Mouse (Mus musculus): Measurements from ENCODE around the gene Fam160b1. TPM values are rescaled to one million over a fixed set of nuclear protein-coding genes. Genes with fewer than 3 reads are reported as not detected.

Gene Fam160b1
- total and polyA plus RNA-seq, 2 experiments from 2014 or later, result 7.8 to 16.3 TPM

GRCm38 (mm10) chr19:57413170-57413569 lies 52.7 kb downstream of the Fam160b1 start:
- Histone ChIP-seq H3K4me2 (ENCODE audit: low read depth, low read length) (no peak overlapping the region), H3K27me3 (ENCODE audit: control insufficient read depth, insufficient read depth, low read length) (no peaks in the 10 kb centered on the region), H3K4me1 (ENCODE audit: control insufficient read depth, insufficient read depth) (peaks cover 9% of the 10 kb centered on the region; the same call in 1 of the 2 replicates), H3K36me3 (replicated peaks; ENCODE audit: control insufficient read depth, insufficient read depth, low read length) (no peaks in the 10 kb centered on the region), H3K9me3 (replicated peaks; ENCODE audit: control insufficient read depth, low read length) (no peaks in the 10 kb centered on the region), H3K27ac (ENCODE audit: low read depth) (no peak overlapping the region), H3K4me3 (ENCODE audit: low read depth, low read length) (no peak overlapping the region), H3K9ac (replicated peaks; ENCODE audit: low read depth, low read length) (no peak overlapping the region)
- 25% methylated on average over 3 of the region's 3 CpGs for WGBS
- TF ChIP-seq EP300 (IDR thresholded peaks at IDR 0.05; ENCODE audit: low read depth) (no peak), CTCF (IDR thresholded peaks at IDR 0.05; ENCODE audit: low read depth) (no peak)
- DNase-seq (ENCODE audit: low spot score), result no peak
- no peak for ATAC-seq (ENCODE audit: insufficient read depth, low read depth)

- Histone ChIP-seq H3K27me3 (ENCODE audit: control insufficient read depth, insufficient read depth, low read length) (no peaks in the 10 kb centered on the region), H3K4me1 (ENCODE audit: control insufficient read depth, insufficient read depth) (peaks cover 9% of the 10 kb centered on the region; the same call in 1 of the 2 replicates), H3K36me3 (replicated peaks; ENCODE audit: control insufficient read depth, insufficient read depth, low read length) (no peaks in the 10 kb centered on the region), H3K9ac (replicated peaks; ENCODE audit: low read depth, low read length) (no peak overlapping the region), H3K4me3 (ENCODE audit: low read depth, low read length) (no peak overlapping the region), H3K4me2 (ENCODE audit: low read depth, low read length) (no peak overlapping the region), H3K27ac (ENCODE audit: low read depth) (no peak overlapping the region), H3K9me3 (replicated peaks; ENCODE audit: control insufficient read depth, low read length) (no peaks in the 10 kb centered on the region)
- 82% methylated on average over 6 of the region's 6 CpGs for WGBS
- TF ChIP-seq CTCF (IDR thresholded peaks at IDR 0.05; ENCODE audit: low read depth), result no peak; the same call in 1 of the 2 replicates
- no peak for TF ChIP-seq EP300 (IDR thresholded peaks at IDR 0.05; ENCODE audit: low read depth)
- ATAC-seq (ENCODE audit: insufficient read depth, low read depth) (no peak), DNase-seq (ENCODE audit: low spot score) (no peak)
Measured at GRCm38 (mm10) chr19:57413918-57414317, 53.4 kb downstream of the Fam160b1 start.

DNA sequence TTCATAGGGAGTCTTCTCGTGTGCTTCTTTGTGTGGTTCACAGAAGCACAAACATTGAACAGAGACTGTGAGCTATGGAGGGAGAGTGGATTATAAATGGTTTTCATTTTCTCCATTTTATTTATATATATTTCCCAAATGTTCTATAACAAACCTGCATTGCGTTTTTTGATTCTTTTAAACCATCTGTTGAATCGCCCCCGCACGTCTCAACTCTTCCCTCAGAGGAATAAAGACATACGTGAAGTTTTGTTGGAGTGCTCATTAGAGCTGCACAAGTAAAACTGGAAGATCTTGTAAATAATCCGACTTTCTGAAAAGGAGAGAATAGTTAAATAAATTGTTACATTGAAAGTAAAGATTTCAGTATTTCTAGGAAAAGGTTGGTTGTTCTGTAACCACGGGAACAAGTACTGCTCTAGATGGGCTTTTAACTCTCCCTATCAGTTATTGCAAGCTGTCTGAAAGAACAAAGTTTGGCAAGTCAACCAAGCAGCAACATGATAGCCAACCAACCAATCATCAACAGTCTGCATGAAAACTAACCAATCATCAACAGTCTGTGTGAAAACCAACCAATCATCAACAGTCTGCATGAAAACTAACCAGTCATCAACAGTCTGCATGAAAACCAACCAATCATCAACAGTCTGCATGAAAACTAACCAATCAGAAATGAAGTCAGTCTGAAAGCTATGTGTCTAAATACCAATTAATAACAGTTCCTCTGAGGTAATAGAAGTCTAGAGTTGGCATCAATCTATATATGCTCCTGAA lies 54.7 kb downstream of the Fam160b1 start:
- no peaks in the 10 kb centered on the region for H3K9me3 ChIP-seq (replicated peaks; ENCODE audit: control insufficient read depth, low read length)
- WGBS, result 86% methylated on average over 8 of the region's 8 CpGs
- no peak overlapping the region for H3K4me2 ChIP-seq (ENCODE audit: low read depth, low read length)
- TF ChIP-seq EP300 (IDR thresholded peaks at IDR 0.05; ENCODE audit: low read depth) (no peak), CTCF (IDR thresholded peaks at IDR 0.05; ENCODE audit: low read depth) (no peak)
- ATAC-seq (ENCODE audit: insufficient read depth, low read depth) (no peak), DNase-seq (ENCODE audit: low spot score) (no peak)
- no peak overlapping the region for H3K4me3 ChIP-seq (ENCODE audit: low read depth, low read length)
- no peak overlapping the region for H3K9ac ChIP-seq (replicated peaks; ENCODE audit: low read depth, low read length)
- no peaks in the 10 kb centered on the region for H3K36me3 ChIP-seq (replicated peaks; ENCODE audit: control insufficient read depth, insufficient read depth, low read length)
- peaks cover 9% of the 10 kb centered on the region; the same call in 1 of the 2 replicates for H3K4me1 ChIP-seq (ENCODE audit: control insufficient read depth, insufficient read depth)
- no peaks in the 10 kb centered on the region for H3K27me3 ChIP-seq (ENCODE audit: control insufficient read depth, insufficient read depth, low read length)
- H3K27ac ChIP-seq (ENCODE audit: low read depth), result no peak overlapping the region

DNA sequence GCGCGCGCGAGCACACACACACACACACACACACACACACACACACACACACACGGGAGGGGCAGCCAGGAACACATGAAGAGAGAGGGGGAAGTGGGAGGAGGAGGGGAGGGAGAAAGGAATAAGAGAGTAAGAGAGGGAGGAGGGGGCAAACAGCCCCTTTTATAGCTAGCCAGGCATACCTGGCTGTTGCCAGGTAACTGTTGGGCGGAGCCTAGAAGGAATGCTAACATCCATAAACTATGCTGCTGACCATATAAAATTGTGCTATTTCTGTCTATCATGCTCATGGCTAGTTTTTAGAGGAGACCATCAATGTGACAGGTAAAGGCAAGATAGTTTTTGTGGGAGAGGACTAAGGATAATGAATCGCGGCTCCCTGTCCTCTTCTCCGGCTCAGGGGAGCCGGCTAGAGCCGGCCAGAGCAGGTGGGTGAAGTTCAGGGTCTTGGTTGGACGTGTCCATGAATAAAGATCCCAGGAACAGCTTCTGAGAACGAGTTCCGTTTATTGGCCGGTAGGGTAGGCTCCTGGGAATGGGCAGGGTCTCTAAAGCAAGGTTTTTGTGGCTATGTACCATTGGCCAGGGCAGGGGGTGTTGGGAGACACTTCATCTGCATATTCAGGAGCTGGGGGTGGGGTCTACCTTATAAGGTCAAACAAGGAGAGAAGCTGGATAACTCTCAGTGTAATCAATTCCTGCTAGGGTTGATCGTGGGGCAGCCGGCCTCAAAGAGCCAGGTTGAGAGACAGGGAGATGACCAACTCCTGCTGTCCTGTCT lies 57.5 kb downstream of the Fam160b1 start:
- WGBS, result 19% methylated on average over 17 of the region's 17 CpGs
- DNase-seq (ENCODE audit: low spot score) (no peak), ATAC-seq (ENCODE audit: insufficient read depth, low read depth) (no peak)
- Histone ChIP-seq H3K9ac (replicated peaks; ENCODE audit: low read depth, low read length) (no peak overlapping the region), H3K9me3 (replicated peaks; ENCODE audit: control insufficient read depth, low read length) (no peaks in the 10 kb centered on the region), H3K36me3 (replicated peaks; ENCODE audit: control insufficient read depth, insufficient read depth, low read length) (no peaks in the 10 kb centered on the region), H3K4me1 (ENCODE audit: control insufficient read depth, insufficient read depth) (peaks cover 3% of the 10 kb centered on the region; the same call in 1 of the 2 replicates), H3K27me3 (ENCODE audit: control insufficient read depth, insufficient read depth, low read length) (no peaks in the 10 kb centered on the region), H3K4me2 (ENCODE audit: low read depth, low read length) (peak overlapping the region; percentile 55), H3K27ac (ENCODE audit: low read depth) (no peak overlapping the region), H3K4me3 (ENCODE audit: low read depth, low read length) (peak overlapping the region; percentile 17)
- TF ChIP-seq CTCF (IDR thresholded peaks at IDR 0.05; ENCODE audit: low read depth), result no peak
- no peak for TF ChIP-seq EP300 (IDR thresholded peaks at IDR 0.05; ENCODE audit: low read depth)

DNA sequence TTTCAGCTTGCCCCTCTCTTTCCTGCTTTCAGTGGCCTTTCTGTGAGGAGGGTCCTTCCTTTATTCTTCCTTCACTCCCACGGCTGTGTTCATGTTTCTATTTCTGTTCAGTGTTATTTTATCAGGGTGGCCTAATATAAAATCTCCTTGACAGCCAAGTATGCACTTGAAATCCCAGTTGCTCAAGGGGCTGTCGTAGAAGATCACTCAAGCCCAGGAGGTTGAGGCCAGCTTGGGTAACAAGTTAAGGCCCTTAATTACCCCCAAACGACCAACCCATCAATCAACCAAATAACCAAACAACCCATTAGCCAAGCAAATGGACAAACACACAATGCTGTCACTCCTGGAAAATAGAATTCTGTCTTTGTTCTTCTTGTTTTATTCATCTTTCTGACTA lies 62.9 kb downstream of the Fam160b1 start:
- Histone ChIP-seq H3K9me3 (replicated peaks; ENCODE audit: control insufficient read depth, low read length) (no peaks in the 10 kb centered on the region), H3K4me2 (ENCODE audit: low read depth, low read length) (no peak overlapping the region), H3K4me3 (ENCODE audit: low read depth, low read length) (no peak overlapping the region), H3K4me1 (ENCODE audit: control insufficient read depth, insufficient read depth) (peaks cover 5% of the 10 kb centered on the region; the same call in 1 of the 2 replicates), H3K36me3 (replicated peaks; ENCODE audit: control insufficient read depth, insufficient read depth, low read length) (no peaks in the 10 kb centered on the region), H3K27ac (ENCODE audit: low read depth) (no peak overlapping the region), H3K9ac (replicated peaks; ENCODE audit: low read depth, low read length) (no peak overlapping the region), H3K27me3 (ENCODE audit: control insufficient read depth, insufficient read depth, low read length) (no peaks in the 10 kb centered on the region)
- DNase-seq (ENCODE audit: low spot score) (no peak), ATAC-seq (ENCODE audit: insufficient read depth, low read depth) (no peak)
- TF ChIP-seq CTCF (IDR thresholded peaks at IDR 0.05; ENCODE audit: low read depth) (no peak), EP300 (IDR thresholded peaks at IDR 0.05; ENCODE audit: low read depth) (no peak)
- WGBS, result 18% methylated on average over 3 of the region's 3 CpGs
